Mouse (Mus musculus) inflammation-experienced regulatory T-cells, adult 6 months (primary cell): ENCODE measurements around the gene Abcc2. TPM values are rescaled to one million over a fixed set of nuclear protein-coding genes. Genes with fewer than 3 reads are reported as not detected.

Experiments
- ATAC-seq: one replicate; pipeline ENCODE4 v1.8.0; 2017
- polyA plus RNA-seq, 3 experiments: library from polyadenylated mRNA; unstranded; fragments of 100-300 nt; shearing (Covaris generic); gene quantifications; one replicate each; pipeline ENCODE4 v1.2.1; 2017

Abcc2 gene
- polyA plus RNA-seq, 3 experiments from 2014 or later: not detected

DNA sequence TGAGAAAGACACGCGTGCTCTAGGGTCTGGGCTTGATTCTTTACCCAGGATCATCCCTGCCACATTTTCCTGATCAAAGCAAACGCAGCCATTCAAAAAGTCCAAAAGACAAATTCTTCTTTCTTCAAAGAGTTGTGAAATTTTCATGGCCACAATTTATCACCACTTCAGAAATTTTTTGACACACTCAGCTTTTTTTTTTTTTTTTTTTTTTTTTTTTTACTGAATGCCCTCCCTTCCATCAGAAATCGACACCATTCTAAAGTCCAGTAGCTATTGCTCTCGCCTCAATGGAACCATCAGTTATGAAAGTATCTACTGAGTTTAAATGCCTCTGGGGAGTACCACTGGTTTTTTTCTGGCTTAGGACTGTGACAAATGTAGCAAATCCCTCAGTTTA lies 1.6 kb upstream of the Abcc2 start:
- ATAC-seq: no peak

DNA sequence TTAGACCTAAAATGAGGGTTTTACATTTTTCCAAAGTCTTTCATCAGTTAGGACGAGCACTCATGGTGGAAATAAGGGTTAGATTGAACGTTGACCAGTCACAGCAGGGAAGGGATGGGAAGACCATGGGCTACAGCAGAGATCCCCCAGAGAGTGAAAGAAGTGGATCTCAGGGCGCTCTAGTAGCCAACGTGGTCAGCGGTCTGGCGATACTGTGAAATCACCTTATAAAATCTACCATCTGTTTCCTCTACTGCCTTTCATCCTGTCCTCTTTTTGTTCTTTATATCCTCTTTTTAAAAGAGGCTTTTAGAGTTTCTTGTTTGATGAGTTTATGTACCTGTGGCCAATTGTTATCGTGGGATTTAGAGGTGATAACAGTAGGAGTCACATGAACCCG lies 2.8 kb downstream of the Abcc2 start:
- no peak for ATAC-seq

DNA sequence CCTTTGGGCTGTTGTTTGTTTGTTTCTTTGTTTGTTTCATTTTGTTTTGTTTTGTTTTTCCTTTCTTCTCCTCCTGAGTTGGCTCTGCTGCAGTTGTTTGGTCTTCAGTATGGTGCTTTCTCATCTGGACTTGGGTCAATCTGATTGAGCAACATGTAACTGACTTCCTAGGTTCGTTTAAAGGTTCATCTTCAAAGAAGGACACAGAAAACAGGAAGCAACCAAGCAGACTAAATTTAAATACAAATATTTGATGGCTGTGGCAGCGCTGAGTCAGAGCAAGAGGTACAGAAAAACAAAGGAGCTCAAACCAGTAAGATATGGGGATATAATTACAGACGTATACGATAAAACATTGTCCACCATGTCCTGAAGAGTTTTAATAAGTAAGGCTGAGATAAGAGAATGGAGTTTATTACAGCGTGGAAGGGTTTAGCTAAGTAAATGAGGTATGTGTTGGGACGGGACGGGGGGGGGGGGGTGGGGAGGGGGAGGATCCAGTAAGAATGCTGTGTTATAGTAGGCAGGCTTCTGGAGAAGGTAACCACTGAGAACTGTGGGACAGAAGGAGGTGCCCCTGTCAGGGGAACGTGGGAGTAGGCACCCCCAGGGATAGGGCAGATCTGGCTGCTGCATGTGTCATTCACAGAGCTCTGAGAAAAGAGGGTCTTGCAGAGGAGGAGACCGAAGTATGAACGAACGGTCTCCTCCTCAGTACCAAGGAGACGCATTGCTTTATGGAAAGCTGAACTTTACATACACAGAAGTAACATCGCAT lies 4.4 kb downstream of the Abcc2 start:
- ATAC-seq: no peak

DNA sequence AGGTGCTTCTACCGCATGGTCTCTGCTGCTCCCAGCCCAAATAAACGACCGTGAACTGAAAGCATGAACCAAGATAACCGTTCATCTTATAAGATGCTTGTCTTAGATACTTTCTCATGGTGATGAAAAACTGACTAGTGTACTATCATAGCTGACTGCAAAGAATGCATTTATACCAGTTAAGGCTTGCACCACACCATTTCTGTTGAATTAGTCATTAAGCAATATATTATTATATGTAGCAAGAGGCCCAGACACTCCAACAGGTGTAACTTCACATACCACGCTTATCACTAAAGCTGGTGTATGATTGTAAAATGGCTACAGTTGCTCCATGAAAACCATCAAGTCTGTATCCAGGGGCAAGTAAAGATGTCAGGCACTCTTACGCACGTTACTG lies 7.8 kb downstream of the Abcc2 start:
- no peak for ATAC-seq

DNA sequence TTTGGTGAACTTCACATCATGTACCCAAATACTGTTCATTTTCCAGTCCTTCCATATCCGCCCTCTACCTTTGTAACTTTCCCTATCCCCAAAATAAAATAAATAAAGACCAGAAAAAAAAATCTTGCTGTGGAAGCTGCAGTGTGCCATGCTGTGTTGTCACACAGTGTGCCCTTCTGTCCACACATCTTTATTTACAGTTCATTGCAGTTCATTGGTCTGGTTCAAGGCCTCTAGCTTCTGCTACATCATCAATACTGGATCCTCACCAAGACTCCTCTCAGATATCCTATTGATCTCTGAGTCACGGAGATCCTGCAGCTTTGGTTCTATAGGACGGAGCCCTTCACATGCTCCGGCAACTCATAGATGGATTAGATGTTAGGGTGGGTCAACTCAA lies 10.5 kb downstream of the Abcc2 start:
- ATAC-seq: no peak

DNA sequence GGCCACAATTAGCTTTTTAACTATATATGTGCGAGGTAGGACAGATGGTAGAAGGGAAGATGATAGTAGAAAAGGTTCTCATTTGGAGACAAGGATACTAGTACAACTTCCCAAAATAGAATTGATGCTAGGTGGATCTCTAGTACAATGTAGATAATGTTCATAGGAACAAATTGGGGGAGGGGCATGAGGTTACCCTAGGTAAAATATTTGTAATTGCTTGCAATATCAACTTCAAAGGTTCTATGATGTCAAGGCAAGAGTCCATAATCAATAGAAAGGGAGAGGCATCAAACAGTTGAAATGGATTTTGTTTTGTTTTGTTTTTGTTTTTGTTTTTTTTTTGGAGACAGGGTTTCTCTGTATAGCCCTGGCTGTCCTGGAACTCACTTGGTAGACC lies 12.0 kb downstream of the Abcc2 start:
- no peak for ATAC-seq

DNA sequence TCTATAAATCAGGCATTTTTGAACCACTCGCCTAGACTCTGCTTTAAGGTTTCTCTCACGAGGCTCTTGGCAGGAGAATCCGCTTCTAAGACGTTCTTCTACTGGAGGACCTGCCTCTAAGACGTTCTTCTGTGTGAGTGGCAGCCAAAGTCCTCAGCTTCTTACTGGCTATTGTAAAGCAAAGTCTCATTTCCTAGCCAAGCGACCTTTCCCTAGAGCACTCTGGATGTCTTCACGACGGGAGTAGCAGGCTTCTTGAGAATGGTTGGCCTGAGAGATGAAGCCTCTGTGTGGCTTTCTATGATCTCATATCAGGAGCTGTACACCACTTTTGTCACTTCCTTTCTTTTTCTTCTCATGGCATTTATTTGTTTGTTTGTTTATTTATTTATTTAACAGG lies 13.5 kb downstream of the Abcc2 start:
- no peak for ATAC-seq

DNA sequence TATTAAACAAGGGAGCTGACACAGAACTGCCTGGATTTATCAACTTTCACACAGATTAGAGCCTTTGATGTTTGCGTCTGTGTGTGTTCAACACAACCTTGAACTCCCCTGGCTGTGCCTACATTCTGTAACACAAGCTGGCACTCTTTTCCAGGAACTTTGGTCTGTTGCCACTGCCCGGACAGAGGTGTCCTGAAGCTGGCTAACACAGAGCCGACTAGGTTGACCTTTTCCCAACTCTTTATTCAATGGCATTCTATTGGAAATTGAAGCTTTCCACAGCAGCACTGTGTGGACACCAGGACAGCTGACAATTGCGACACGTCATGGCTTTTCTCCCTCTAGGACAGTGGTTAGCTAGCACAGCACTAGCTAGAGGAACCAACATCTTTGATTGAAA lies 15.2 kb downstream of the Abcc2 start:
- no peak for ATAC-seq

DNA sequence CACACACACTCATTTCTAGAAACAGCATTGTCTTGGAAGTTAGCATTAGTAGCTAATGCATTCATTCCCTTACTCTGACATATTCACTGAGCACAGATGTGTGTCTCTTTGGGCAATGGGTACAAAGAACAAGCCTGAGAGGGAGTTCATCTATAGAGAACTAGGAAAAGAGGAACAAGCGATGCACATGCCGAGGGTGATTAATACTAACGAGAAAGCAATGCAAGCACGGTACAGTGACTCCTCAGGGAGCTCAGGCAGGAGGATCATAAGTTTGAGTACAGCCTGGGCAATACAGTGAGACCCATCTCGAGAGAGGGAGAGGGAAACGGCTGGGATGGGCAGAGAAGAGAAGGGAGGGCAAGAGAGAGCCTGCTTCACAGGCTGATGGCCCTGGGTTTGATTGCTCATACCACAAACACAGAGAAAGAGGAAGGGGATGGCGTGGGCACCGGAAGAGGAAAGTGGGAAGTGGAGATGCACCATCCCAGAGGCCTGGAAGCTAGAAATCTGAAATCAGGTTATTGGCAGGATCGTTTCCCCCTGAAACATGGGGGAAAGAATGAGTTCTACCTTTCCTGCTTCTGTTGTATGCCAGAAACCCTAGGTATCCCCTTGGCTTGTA lies 19.5 kb downstream of the Abcc2 start:
- ATAC-seq: no peak

DNA sequence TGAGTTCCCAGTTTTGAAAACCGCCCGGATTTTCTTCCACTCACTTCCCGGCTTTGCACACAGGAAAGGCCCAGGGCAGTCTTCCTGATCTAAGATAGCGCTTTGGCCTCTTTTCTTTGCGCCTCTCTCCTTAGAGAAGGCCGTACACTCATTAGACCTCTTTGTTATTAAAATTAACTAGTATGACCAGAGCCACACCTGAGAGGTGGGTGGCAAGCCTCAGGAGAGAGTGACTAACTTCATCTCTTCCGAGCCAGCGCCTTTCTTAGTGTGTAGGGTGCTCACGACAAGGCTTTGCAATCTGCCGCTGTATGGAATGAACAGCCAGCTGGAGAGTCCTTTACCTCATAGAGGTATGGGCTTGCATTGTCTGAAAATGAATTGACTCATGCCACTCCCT lies 21.9 kb downstream of the Abcc2 start:
- ATAC-seq: no peak

DNA sequence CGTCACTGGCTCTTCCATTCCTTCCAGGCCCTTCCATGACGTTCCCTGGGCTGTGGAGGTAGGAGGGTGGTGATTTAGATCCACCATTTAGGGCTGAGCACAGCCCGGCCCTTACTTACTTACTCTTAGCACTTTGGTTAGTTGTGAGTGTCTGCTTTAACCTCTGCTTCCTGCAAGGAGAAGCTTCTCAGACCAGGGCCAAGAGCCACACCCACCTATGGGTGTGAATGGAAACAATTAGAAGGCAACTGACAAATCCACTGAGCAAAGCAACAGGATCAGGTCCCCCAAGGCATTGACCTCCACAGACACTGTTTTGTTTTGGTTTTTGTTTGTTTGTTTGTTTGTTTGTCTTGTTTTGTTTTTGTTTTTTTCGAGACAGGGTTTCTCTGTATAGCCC lies 27.3 kb downstream of the Abcc2 start:
- ATAC-seq: no peak

DNA sequence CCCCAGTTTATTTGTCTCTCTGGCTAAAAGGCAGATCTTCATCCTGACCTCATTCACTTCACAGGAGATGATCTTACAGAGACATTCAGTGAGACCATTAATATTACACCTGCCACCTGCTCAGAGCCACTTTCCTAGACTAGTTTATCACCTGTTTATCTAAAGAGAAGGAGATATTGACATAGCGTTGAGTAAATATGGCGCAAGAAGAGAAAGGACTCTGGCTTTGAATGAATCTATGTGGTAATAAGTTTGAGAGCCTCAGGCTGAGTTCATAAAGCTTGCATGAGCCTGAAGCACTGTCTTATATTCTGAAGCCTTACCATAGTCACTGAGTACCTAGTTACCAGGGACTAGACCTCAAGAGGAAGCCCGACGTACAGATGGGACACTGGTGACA lies 29.4 kb downstream of the Abcc2 start:
- no peak for ATAC-seq

DNA sequence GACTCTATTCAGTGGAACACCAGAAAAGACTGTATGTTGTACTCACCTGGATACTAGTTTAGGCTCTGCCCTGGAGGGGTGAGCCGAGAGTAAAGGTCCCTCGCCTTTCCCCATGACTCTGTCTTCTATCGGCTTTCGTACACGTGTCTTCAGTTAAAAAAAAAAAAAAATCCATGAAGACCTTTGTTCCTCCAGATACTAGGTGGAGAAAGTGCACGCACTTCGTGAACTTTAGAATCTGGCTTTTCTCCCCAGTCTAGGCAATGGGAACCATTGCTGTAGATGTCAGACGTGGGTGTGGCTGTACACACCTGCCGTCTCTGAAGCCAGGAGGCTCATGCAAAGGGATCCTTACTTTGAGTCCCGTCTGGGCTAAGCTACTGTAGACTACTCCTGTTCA lies 31.3 kb downstream of the Abcc2 start:
- ATAC-seq: no peak

DNA sequence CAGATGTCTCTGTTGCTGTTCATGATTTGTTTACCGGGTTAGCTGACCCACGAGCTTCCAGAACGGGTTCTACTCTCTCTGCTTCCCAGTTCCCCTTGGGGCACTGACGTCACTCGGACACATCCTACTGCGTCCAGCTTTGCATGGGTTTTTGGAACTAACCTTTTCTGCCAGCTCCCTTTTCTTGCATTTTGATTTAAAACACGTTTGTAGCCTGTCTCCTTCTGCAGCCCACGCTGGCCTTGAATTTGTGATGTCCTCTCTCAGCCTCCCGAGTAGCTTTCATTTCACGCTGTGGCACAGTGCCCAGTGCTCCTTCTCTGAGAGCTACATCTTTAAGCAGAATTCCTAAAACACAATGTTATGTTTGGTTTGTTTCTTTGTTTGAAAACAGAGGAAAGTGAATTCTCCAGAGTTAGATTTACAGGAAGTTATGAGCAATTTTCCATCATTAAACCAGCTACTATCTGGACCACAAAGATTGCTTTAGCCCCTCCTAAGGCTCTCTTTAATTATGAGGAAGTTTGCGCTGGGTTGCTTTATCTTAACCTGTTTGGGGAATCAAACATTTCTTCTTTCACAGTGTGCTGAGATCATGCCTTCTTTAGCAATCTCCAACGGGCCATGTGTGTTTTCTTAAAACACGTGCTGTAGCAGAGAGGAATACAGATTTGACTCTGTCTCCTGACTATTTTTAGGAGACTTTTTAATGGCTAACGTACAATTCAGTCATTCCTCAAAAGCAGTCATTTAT lies 33.8 kb downstream of the Abcc2 start:
- ATAC-seq: no peak

DNA sequence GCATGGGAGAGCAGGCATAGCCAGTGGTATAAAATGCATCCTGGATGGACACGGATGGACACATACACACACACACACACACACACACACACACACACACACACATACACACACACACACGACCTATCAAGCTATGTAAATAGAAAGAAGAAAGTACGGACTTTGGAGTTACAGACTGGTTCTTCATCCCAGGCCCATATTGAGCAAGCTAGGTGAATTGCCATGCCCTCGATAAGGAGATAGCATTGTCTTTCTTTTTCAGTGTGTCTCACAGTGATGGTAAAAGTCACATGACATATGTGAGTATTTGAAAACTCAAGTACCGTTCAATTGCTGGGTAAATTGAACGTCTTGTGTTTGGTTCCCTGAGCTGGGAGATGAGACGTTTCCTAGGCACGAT lies 44.9 kb downstream of the Abcc2 start:
- no peak for ATAC-seq

DNA sequence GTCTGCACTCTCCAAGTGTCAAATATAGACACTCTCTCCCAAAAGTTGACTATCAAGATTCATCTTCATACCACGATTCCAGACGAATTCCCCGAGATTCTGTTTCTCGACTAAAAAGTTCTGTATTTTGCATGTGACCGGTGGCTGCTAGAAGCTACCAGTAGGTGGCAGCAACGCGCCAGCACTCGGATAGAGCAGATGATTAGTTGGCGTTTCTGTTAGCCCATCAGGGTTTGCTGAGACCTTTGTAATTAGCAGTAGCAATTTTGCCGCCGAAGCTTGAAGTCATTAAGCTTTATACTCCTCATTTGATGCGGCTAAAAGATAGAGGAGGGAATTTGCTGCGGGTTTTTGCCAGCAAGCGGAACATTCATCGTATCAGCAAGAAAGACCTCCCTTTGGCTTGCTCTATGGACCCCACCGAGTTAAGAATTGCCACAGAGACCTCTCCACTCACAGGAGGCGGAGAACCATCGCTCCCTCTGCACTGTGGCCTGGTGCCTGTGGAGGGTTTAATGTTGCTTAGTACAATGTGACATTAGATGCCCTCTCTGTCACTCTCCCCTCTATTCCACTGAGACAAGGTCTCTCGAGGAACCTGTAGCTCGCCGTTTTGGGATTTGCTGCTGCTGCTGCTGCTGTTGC lies 50.6 kb downstream of the Abcc2 start:
- peak; percentile 52 for ATAC-seq

DNA sequence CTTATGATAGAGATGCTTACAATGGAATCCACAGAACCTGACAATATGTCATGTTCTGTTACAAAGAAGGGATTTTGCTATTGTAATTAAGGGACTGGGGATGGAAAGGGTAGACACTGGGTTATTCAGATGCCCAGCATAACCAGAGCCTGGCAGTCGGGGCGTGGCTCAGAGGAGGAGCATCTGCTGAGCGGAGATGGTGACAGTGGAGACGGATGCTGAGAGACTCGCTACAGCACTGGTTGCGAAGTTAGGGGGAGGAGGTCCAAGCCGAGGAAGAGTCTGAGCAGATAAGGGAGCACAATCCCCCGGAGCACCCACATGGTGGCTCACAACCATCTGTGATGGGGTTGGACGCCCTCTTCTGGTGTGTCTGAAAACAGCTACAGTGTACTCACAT lies 61.2 kb downstream of the Abcc2 start:
- no peak for ATAC-seq

DNA sequence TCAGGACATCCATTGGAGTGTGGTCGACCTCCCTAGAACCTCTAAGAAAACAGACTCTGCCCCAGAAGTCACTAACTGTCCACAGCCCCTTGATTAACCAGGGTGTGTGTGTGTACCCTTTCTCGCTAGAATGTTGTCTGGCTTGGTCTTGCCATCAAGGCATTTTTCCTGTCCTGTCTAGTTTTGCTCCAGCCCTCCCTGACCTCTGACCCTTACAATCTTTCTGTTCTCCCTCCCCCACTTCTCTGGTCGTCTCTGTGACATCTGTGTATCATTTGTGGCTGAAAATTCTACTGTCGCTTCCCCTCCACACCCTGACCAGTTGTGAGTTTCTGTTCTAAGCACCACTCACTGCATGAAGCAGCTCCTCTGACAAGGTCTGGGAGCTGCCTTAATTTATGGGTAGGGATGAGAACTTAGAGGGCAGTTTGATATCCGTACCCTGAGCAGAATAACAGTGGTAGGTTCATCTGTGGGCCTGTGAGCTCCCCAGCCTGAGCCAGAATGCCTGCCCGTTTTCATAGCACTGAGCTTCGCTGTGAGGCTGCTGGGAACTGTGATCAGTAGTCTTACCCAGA lies 63.4 kb downstream of the Abcc2 start:
- ATAC-seq: no peak

DNA sequence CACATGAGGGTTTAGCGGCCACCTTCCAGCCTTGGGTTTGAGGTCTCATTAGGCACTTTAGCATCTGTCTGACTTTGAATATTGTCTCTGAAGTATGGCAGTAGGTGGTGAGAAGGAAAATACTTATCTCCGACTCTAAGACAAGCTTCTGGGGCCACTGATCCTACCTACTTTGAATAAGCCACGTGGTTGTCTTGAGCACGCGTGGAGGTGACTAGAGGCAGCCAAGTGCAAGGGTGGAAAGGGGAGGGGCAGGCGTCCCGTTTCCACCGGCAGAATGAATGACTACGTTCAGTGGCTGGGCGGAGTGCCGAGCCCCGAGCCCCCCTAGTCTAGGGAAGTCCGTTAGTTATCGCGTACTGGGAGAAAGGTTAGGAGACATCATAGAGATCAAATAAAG lies 65.1 kb downstream of the Abcc2 start:
- ATAC-seq: no peak

DNA sequence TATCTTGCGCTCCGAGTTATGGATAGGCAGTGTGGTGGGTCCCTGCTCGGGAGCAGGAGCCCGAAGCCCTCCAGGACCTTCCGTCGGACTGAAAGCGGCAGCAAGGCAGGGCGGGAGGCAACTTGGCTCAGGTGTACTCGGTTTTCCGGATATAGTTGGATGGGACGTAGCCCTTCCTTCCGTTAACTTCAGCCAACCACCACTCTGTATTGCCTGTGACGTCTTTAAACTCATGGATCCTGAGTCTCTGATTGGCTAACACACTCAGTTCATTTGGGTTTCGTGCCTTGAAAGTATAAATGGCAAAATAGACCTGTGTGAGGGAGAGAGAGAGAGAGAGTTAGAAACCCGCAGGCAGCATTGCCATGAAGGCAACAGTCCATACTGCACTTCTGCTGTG lies 66.0 kb downstream of the Abcc2 start:
- ATAC-seq: no peak

DNA sequence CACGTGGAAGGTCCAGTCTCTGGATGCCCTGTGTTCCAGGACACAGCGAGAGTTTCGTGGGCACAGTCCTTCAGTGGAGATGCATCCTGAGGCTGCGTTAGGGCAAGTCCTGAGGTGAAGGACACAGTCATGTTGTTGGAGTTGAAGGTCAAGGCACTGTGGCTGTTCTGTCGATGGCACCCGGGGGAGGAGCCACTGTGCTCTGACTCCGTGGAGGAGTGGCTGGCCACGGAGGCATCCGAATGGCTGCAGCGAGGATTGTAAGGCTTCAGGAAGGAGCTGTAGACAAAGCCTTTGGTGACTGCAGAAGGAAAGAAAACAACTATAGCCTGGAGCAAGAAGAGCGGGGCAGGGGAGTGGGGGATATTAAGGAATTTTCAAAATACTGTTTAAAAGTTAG lies 68.0 kb downstream of the Abcc2 start:
- no peak for ATAC-seq

DNA sequence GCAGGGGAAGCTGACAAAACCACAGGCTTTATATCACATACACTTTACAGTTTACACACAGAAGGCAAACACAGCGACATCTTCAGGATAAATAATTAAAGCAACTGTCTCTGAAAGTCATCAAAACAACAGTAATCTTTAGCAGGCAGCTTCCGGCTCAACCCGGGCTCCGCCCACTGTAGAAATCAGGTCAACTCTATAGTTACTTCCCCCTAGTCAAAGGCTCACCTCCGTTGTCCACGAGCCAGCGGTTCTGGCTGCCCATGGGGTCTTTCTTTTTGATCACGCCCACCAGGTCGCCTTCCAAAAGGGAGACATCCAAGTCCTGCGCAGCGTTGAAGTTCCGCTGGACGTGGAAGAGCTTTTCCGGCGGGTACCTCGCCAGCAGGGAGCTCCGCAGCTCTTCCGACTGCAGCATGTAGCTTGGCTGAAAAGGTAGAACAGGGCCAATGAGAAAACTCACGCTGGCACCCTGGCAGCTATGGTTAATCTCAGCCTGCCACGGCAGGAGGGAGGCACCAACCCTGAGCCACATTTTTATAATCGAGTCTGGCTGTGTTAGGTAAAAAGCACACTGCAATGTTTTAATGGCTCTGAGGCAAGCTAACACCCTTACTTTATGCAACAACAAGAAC lies 70.1 kb downstream of the Abcc2 start:
- ATAC-seq: peak; percentile 89
